Mouse (Mus musculus) E14TG2a.4 (cell line): ENCODE measurements at regions not wholly inside any gene's neighbourhood (a gene's known extent, or its start where the extent isn't known, plus 50 kb on each side); places are given as distances from the start of the nearest gene placed in this dataset.

Experiments used
- H3K27me3 ChIP-seq: 2 replicates; pipeline ENCODE4 v1.6.1; 2014; ENCODE audit warnings: low read length, control low read depth; ENCODE audit not compliant: insufficient read depth
- H3K36me3 ChIP-seq: 2 replicates; pipeline ENCODE4 v1.6.1; 2014; ENCODE audit warnings: low read length, control low read depth; ENCODE audit not compliant: insufficient read depth
- H3K4me1 ChIP-seq: replicated peaks from 2 replicates; pipeline ENCODE4 v1.6.1; 2014; ENCODE audit warnings: low read depth, low read length, control low read depth
- H3K4me3 ChIP-seq: replicated peaks from 2 replicates; pipeline ENCODE4 v1.5.1; 2014; ENCODE audit warnings: mild to moderate bottlenecking, low read length
- H3K9me3 ChIP-seq: 2 replicates; pipeline ENCODE4 v1.6.1; 2014; ENCODE audit warnings: low read length, control low read depth
- CTCF ChIP-seq: conservative IDR thresholded peaks from 2 replicates; pipeline ENCODE4 v1.5.1; 2014; ENCODE audit warnings: low read length
- NANOG ChIP-seq: IDR thresholded peaks from 2 replicates; pipeline ENCODE4 v1.6.1; 2014; ENCODE audit warnings: borderline replicate concordance, low read length, mixed read lengths
- POU5F1 ChIP-seq: IDR thresholded peaks from 2 replicates; pipeline ENCODE4 v1.6.1; 2014; ENCODE audit warnings: low read length, borderline replicate concordance

GRCm38 (mm10) chr8:128292394-128292793 lies 66.0 kb upstream of the Nrp1 start:
- H3K36me3 ChIP-seq = no peaks in the 10 kb centered on the region
- peaks cover 15% of the 10 kb centered on the region for H3K9me3 ChIP-seq
- no peaks in the 10 kb centered on the region for H3K27me3 ChIP-seq
- no peak overlapping the region for H3K4me3 ChIP-seq
- TF ChIP-seq POU5F1 (no peak), NANOG (no peak), CTCF (no peak)
- H3K4me1 ChIP-seq = no peaks in the 10 kb centered on the region

DNA sequence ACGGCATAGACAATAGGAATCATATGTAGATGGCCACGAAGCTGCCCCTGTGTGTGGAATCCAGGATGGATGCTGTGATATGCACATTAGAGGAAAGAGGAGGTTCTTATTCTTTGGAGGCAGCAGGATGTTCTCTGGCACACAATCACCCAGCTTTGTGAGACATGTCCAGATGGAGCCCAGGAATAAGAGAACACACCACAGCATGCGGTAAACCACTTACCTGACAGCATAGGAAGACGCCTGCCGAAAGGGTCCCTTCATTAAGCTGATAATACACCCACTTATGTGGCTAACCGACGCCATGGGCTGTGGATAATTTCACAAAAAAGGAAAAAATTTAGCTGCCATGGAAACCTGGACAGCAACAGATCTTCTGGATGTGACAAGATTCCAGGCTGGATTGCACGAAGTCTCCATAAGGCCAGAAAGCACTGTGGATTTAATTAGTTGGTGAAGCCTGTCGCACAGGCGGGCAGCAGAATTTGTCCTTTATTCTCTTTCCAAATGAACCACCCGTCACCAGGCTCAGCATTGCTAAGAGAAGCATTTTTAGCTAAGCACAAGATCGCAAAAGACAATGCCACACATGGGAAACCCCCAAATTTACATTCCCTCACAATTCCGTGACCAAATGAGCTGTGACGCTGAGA lies 61.5 kb upstream of the Nrp1 start:
- peaks cover 7% of the 10 kb centered on the region for H3K9me3 ChIP-seq
- no peak overlapping the region for H3K4me3 ChIP-seq
- H3K27me3 ChIP-seq = no peaks in the 10 kb centered on the region
- TF ChIP-seq CTCF = no peak
- TF ChIP-seq NANOG = no peak
- TF ChIP-seq POU5F1 = no peak
- no peaks in the 10 kb centered on the region for H3K4me1 ChIP-seq
- H3K36me3 ChIP-seq = no peaks in the 10 kb centered on the region

- Histone ChIP-seq H3K4me3 (no peak overlapping the region), H3K9me3 (no peaks in the 10 kb centered on the region), H3K4me1 (no peaks in the 10 kb centered on the region), H3K36me3 (no peaks in the 10 kb centered on the region), H3K27me3 (no peaks in the 10 kb centered on the region)
- TF ChIP-seq POU5F1 = no peak
- no peak for TF ChIP-seq NANOG
- TF ChIP-seq CTCF = no peak
These were observed 56.1 kb upstream of the Nrp1 start for GRCm38 (mm10) chr8:128302322-128302721.
